Mouse (Mus musculus): ENCODE results near the gene Asic2. TPM values are rescaled to one million over a fixed set of nuclear protein-coding genes. Genes with fewer than 3 reads are reported as not detected.

Asic2 gene
- 1.6 TPM in 2 replicates for polyA plus RNA-seq (2014; fragmentation: Nextera tagmentation; extraction: Ambion mirVana)

GRCm38 (mm10) chr11:81968401-81968881 is at the start of gene Asic2:
TSS of gene Asic2 (minus strand) at chr11:81968457.
- Histone ChIP-seq H3K4me3 (ENCODE audit: low read depth, low read length) (peak within 1 kb of the TSS; percentile 37), H3K36me3 (ENCODE audit: control insufficient read depth, insufficient read depth, low read length) (no peaks in the 10 kb centered on the region), H3K4me2 (peak within 1 kb of the TSS; percentile 76), H3K27ac (ENCODE audit: low read depth, low read length) (no peak within 1 kb of the TSS), H3K9me3 (ENCODE audit: control insufficient read depth, low read length) (no peaks in the 10 kb centered on the region), H3K4me1 (ENCODE audit: control insufficient read depth, insufficient read depth, low read length) (peaks cover 8% of the 10 kb centered on the region; the same call in 1 of the 2 replicates), H3K9ac (ENCODE audit: low read length) (peak within 1 kb of the TSS; percentile 57), H3K27me3 (ENCODE audit: control insufficient read depth, insufficient read depth, low read length) (peaks cover 16% of the 10 kb centered on the region)
- DNase-seq (ENCODE audit: low spot score, missing footprints) (peak; percentile 91), ATAC-seq (ENCODE audit: low FRiP score) (no peak)
- 2% methylated on average over 29 of the region's 29 CpGs for WGBS

GRCm38 (mm10) chr11:82016181-82016780 is 48.0 kb upstream of the Asic2 start:
- 81% methylated on average over 3 of the region's 3 CpGs for WGBS
- no peaks in the 10 kb centered on the region for H3K4me1 ChIP-seq (ENCODE audit: control insufficient read depth, insufficient read depth, low read length)
- no peaks in the 10 kb centered on the region for H3K9me3 ChIP-seq (ENCODE audit: control insufficient read depth, low read length)
- no peaks in the 10 kb centered on the region for H3K36me3 ChIP-seq (ENCODE audit: control insufficient read depth, insufficient read depth, low read length)
- H3K9ac ChIP-seq (ENCODE audit: low read length), result no peak overlapping the region
- DNase-seq (ENCODE audit: low spot score, missing footprints) (no peak), ATAC-seq (ENCODE audit: low FRiP score) (no peak)
- no peak overlapping the region for H3K4me2 ChIP-seq
- no peak overlapping the region for H3K27ac ChIP-seq (ENCODE audit: low read depth, low read length)
- H3K4me3 ChIP-seq (ENCODE audit: low read depth, low read length), result no peak overlapping the region
- H3K27me3 ChIP-seq (ENCODE audit: control insufficient read depth, insufficient read depth, low read length), result no peaks in the 10 kb centered on the region

DNA sequence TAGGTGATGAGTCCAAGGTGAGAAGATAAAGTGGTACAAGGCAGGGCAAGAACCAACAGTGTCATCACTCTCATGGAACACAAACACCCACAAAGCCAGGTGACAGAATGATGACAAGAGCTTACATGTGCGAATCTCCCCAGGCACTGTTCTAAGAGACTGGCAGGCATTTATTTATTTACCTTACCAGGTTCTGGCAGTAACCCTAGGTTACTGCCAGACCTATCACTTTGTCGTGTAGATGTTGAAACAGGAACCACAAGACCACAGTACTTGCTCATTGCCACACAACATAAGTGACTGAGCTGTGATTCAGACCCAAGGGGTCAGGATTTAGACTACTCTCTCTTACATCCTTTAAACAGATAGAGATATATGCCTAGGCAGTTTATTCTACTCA is 46.8 kb upstream of the Asic2 start:
- no peak for DNase-seq (ENCODE audit: low spot score, missing footprints)
- no peak overlapping the region for H3K27ac ChIP-seq (ENCODE audit: low read depth, low read length)
- no peaks in the 10 kb centered on the region for H3K9me3 ChIP-seq (ENCODE audit: control insufficient read depth, low read length)
- H3K36me3 ChIP-seq (ENCODE audit: control insufficient read depth, insufficient read depth, low read length), result no peaks in the 10 kb centered on the region
- no peaks in the 10 kb centered on the region for H3K4me1 ChIP-seq (ENCODE audit: control insufficient read depth, insufficient read depth, low read length)
- H3K27me3 ChIP-seq (ENCODE audit: control insufficient read depth, insufficient read depth, low read length), result no peaks in the 10 kb centered on the region
- WGBS, result 76% methylated on average over 2 of the region's 2 CpGs
- ATAC-seq (ENCODE audit: low FRiP score), result no peak
- no peak overlapping the region for H3K9ac ChIP-seq (ENCODE audit: low read length)
- no peak overlapping the region for H3K4me2 ChIP-seq
- H3K4me3 ChIP-seq (ENCODE audit: low read depth, low read length), result no peak overlapping the region

GRCm38 (mm10) chr11:82013756-82014155 is 45.5 kb upstream of the Asic2 start:
- Histone ChIP-seq H3K4me3 (ENCODE audit: low read depth, low read length) (no peak overlapping the region), H3K4me1 (ENCODE audit: control insufficient read depth, insufficient read depth, low read length) (no peaks in the 10 kb centered on the region), H3K4me2 (no peak overlapping the region), H3K36me3 (ENCODE audit: control insufficient read depth, insufficient read depth, low read length) (no peaks in the 10 kb centered on the region), H3K27ac (ENCODE audit: low read depth, low read length) (no peak overlapping the region), H3K9ac (ENCODE audit: low read length) (no peak overlapping the region), H3K27me3 (ENCODE audit: control insufficient read depth, insufficient read depth, low read length) (no peaks in the 10 kb centered on the region), H3K9me3 (ENCODE audit: control insufficient read depth, low read length) (no peaks in the 10 kb centered on the region)
- ATAC-seq (ENCODE audit: low FRiP score) (no peak), DNase-seq (ENCODE audit: low spot score, missing footprints) (no peak)
- 79% methylated on average over 1 of the region's 1 CpGs for WGBS

DNA sequence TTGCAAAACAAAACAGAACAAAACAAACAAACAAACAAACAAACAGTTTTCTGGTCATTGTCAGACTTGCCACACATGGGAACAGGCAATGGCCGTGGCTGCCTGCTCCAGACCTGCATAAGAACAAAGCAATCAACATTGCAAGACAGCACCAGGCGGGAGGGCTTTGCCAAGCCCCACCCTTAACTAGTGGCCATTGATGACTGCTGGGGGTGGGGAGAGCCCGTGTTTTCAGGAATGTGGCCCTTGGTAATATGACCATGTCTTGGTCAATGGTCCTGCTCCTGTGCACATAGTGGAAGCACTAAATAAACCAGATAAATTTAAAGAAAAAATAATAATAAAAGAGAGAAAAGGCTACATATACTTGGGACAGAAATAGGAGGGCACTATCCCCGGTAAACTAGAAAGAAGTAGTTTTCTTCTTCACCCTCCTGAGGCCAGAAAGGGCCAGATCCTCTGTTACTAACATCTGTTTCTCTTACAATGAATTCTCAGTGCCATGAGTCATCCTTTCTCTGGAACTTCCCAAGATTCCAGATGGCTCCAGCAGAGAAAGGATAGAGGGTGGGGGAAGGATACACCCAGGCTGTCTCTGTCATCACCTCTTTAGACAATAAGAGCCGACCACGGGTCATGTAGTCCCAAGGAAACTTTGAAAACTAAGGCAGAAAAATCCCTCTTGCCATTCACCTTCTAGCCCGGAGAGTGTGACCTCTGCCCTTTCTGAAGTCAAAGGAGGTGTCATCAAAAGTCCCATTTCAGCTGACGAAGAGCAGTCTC is 43.3 kb upstream of the Asic2 start:
- DNase-seq (ENCODE audit: low spot score, missing footprints), result no peak
- Histone ChIP-seq H3K4me1 (ENCODE audit: control insufficient read depth, insufficient read depth, low read length) (no peaks in the 10 kb centered on the region), H3K36me3 (ENCODE audit: control insufficient read depth, insufficient read depth, low read length) (no peaks in the 10 kb centered on the region), H3K4me2 (no peak overlapping the region), H3K4me3 (ENCODE audit: low read depth, low read length) (no peak overlapping the region), H3K27me3 (ENCODE audit: control insufficient read depth, insufficient read depth, low read length) (no peaks in the 10 kb centered on the region), H3K9ac (ENCODE audit: low read length) (no peak overlapping the region), H3K27ac (ENCODE audit: low read depth, low read length) (no peak overlapping the region), H3K9me3 (ENCODE audit: control insufficient read depth, low read length) (no peaks in the 10 kb centered on the region)
- WGBS, result 68% methylated on average over 8 of the region's 8 CpGs
- ATAC-seq (ENCODE audit: low FRiP score), result no peak

DNA sequence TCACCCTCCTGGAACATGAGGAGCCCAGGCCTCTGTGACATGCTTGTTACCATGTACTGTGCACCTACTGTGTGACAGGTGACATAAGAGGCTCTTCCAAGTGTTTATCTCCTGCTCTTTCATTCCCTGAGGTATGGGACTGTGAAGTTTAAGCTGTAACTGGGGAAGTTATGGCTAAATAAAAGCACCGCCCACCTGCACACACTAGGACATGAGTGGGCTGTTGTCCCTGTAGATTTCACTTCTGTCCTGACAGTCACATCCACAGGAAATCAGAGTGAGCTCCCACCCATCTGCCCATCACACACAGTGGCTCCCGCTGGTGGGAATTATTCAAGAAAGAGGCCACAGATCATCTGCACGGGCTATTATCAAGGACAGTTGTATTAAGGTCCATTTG is 41.9 kb upstream of the Asic2 start:
- ATAC-seq (ENCODE audit: low FRiP score) (no peak), DNase-seq (ENCODE audit: low spot score, missing footprints) (no peak)
- no peaks in the 10 kb centered on the region for H3K4me1 ChIP-seq (ENCODE audit: control insufficient read depth, insufficient read depth, low read length)
- H3K36me3 ChIP-seq (ENCODE audit: control insufficient read depth, insufficient read depth, low read length), result no peaks in the 10 kb centered on the region
- H3K27me3 ChIP-seq (ENCODE audit: control insufficient read depth, insufficient read depth, low read length), result no peaks in the 10 kb centered on the region
- no peak overlapping the region for H3K9ac ChIP-seq (ENCODE audit: low read length)
- no peak overlapping the region for H3K27ac ChIP-seq (ENCODE audit: low read depth, low read length)
- 89% methylated on average over 3 of the region's 3 CpGs for WGBS
- no peak overlapping the region for H3K4me3 ChIP-seq (ENCODE audit: low read depth, low read length)
- H3K4me2 ChIP-seq, result no peak overlapping the region
- no peaks in the 10 kb centered on the region for H3K9me3 ChIP-seq (ENCODE audit: control insufficient read depth, low read length)

- Histone ChIP-seq H3K27ac (ENCODE audit: low read depth, low read length) (no peak overlapping the region), H3K9ac (ENCODE audit: low read length) (no peak overlapping the region), H3K4me2 (no peak overlapping the region), H3K9me3 (ENCODE audit: control insufficient read depth, low read length) (no peaks in the 10 kb centered on the region), H3K36me3 (ENCODE audit: control insufficient read depth, insufficient read depth, low read length) (no peaks in the 10 kb centered on the region), H3K4me3 (ENCODE audit: low read depth, low read length) (no peak overlapping the region), H3K4me1 (ENCODE audit: control insufficient read depth, insufficient read depth, low read length) (no peaks in the 10 kb centered on the region), H3K27me3 (ENCODE audit: control insufficient read depth, insufficient read depth, low read length) (no peaks in the 10 kb centered on the region)
- ATAC-seq (ENCODE audit: low FRiP score), result no peak
- no peak for DNase-seq (ENCODE audit: low spot score, missing footprints)
- WGBS, result 72% methylated on average over 12 of the region's 12 CpGs
Measured at GRCm38 (mm10) chr11:82006796-82007423, 38.7 kb upstream of the Asic2 start.

GRCm38 (mm10) chr11:82004810-82005209 is 36.6 kb upstream of the Asic2 start:
- H3K36me3 ChIP-seq (ENCODE audit: control insufficient read depth, insufficient read depth, low read length), result no peaks in the 10 kb centered on the region
- no peak overlapping the region for H3K9ac ChIP-seq (ENCODE audit: low read length)
- WGBS, result 70% methylated on average over 2 of the region's 2 CpGs

DNA sequence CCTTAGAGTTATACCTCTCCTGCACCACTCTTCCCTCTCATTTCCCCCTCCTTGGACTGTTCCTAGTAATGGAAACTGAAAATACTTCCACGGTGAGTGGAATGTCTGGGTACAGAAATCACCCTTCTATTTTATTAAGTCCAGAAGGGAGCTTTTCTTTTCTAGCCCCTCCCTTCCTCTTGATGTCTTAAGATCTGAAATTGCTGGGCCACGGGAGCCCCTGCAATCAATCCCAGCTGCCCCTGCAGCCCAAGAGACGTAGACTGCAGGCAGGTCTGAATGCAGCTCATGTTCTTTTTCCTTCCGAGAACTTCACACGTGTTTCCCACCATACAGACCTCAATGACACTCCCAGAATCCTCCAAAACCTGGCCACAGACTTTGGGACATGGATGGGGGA is 32.3 kb upstream of the Asic2 start:
- no peaks in the 10 kb centered on the region for H3K9me3 ChIP-seq (ENCODE audit: control insufficient read depth, low read length)
- no peaks in the 10 kb centered on the region for H3K27me3 ChIP-seq (ENCODE audit: control insufficient read depth, insufficient read depth, low read length)
- H3K4me2 ChIP-seq, result no peak overlapping the region
- no peaks in the 10 kb centered on the region for H3K36me3 ChIP-seq (ENCODE audit: control insufficient read depth, insufficient read depth, low read length)
- H3K9ac ChIP-seq (ENCODE audit: low read length), result no peak overlapping the region
- no peak overlapping the region for H3K27ac ChIP-seq (ENCODE audit: low read depth, low read length)
- WGBS, result 70% methylated on average over 5 of the region's 5 CpGs
- H3K4me1 ChIP-seq (ENCODE audit: control insufficient read depth, insufficient read depth, low read length), result no peaks in the 10 kb centered on the region
- DNase-seq (ENCODE audit: low spot score, missing footprints) (peak; percentile 73), ATAC-seq (ENCODE audit: low FRiP score) (no peak)
- no peak overlapping the region for H3K4me3 ChIP-seq (ENCODE audit: low read depth, low read length)

More at GRCm38 (mm10) chr11:82004810-82005209, 36.6 kb upstream of the Asic2 start:
- Histone ChIP-seq H3K27me3 (ENCODE audit: control insufficient read depth, insufficient read depth, low read length) (no peaks in the 10 kb centered on the region), H3K4me1 (ENCODE audit: control insufficient read depth, insufficient read depth, low read length) (no peaks in the 10 kb centered on the region), H3K4me2 (no peak overlapping the region), H3K4me3 (ENCODE audit: low read depth, low read length) (no peak overlapping the region), H3K9me3 (ENCODE audit: control insufficient read depth, low read length) (no peaks in the 10 kb centered on the region), H3K27ac (ENCODE audit: low read depth, low read length) (no peak overlapping the region)
- ATAC-seq (ENCODE audit: low FRiP score) (no peak), DNase-seq (ENCODE audit: low spot score, missing footprints) (no peak)
